Mouse (Mus musculus): ENCODE results near the gene Myh4. TPM values are rescaled to one million over a fixed set of nuclear protein-coding genes. Genes with fewer than 3 reads are reported as not detected.

Myh4 gene
- polyA plus RNA-seq (2015; fragmentation: Nextera tagmentation; extraction: Ambion mirVana), result 0.11 and 0.14 TPM in 2 replicates

GRCm38 (mm10) chr11:67237481-67238079 is at the start of gene Myh4:
Gene Myh4 (plus strand): TSS chr11:67238029.
- H3K9me3 ChIP-seq (replicated peaks; ENCODE audit: control insufficient read depth, low read length, poor library complexity, severe bottlenecking), result no peaks in the 10 kb centered on the region
- H3K9ac ChIP-seq (ENCODE audit: low read depth, low read length), result no peak within 1 kb of the TSS
- H3K27ac ChIP-seq (ENCODE audit: low read length), result no peak within 1 kb of the TSS
- H3K4me3 ChIP-seq (ENCODE audit: low read depth, low read length), result no peak within 1 kb of the TSS
- H3K4me1 ChIP-seq (ENCODE audit: control insufficient read depth, insufficient read depth, low read length), result no peaks in the 10 kb centered on the region
- 79% methylated on average over 5 of the region's 5 CpGs for WGBS
- no peaks in the 10 kb centered on the region for H3K27me3 ChIP-seq (ENCODE audit: control insufficient read depth, insufficient read depth, low read depth, low read length)
- no peak within 1 kb of the TSS for H3K4me2 ChIP-seq (ENCODE audit: low read length)
- ATAC-seq, result no peak
- H3K36me3 ChIP-seq (ENCODE audit: control insufficient read depth, insufficient read depth, low read length), result no peaks in the 10 kb centered on the region

- Histone ChIP-seq H3K4me3 (ENCODE audit: low read depth, low read length) (no peak overlapping the region), H3K27ac (ENCODE audit: low read length) (no peak overlapping the region), H3K4me1 (ENCODE audit: control insufficient read depth, insufficient read depth, low read length) (no peaks in the 10 kb centered on the region), H3K27me3 (ENCODE audit: control insufficient read depth, insufficient read depth, low read depth, low read length) (no peaks in the 10 kb centered on the region), H3K36me3 (ENCODE audit: control insufficient read depth, insufficient read depth, low read length) (no peaks in the 10 kb centered on the region), H3K9me3 (replicated peaks; ENCODE audit: control insufficient read depth, low read length, poor library complexity, severe bottlenecking) (no peaks in the 10 kb centered on the region), H3K9ac (ENCODE audit: low read depth, low read length) (no peak overlapping the region), H3K4me2 (ENCODE audit: low read length) (no peak overlapping the region)
- 85% methylated on average over 10 of the region's 10 CpGs for WGBS
- ATAC-seq, result no peak
Measured at GRCm38 (mm10) chr11:67190316-67190715, 47.5 kb upstream of the Myh4 start.

GRCm38 (mm10) chr11:67190814-67191213 is 47.0 kb upstream of the Myh4 start:
- no peaks in the 10 kb centered on the region for H3K4me1 ChIP-seq (ENCODE audit: control insufficient read depth, insufficient read depth, low read length)
- H3K27ac ChIP-seq (ENCODE audit: low read length), result no peak overlapping the region
- ATAC-seq, result no peak
- H3K9me3 ChIP-seq (replicated peaks; ENCODE audit: control insufficient read depth, low read length, poor library complexity, severe bottlenecking), result no peaks in the 10 kb centered on the region
- H3K4me3 ChIP-seq (ENCODE audit: low read depth, low read length), result no peak overlapping the region
- H3K4me2 ChIP-seq (ENCODE audit: low read length), result no peak overlapping the region
- 83% methylated on average over 2 of the region's 2 CpGs for WGBS
- no peaks in the 10 kb centered on the region for H3K36me3 ChIP-seq (ENCODE audit: control insufficient read depth, insufficient read depth, low read length)
- no peak overlapping the region for H3K9ac ChIP-seq (ENCODE audit: low read depth, low read length)
- H3K27me3 ChIP-seq (ENCODE audit: control insufficient read depth, insufficient read depth, low read depth, low read length), result no peaks in the 10 kb centered on the region

DNA sequence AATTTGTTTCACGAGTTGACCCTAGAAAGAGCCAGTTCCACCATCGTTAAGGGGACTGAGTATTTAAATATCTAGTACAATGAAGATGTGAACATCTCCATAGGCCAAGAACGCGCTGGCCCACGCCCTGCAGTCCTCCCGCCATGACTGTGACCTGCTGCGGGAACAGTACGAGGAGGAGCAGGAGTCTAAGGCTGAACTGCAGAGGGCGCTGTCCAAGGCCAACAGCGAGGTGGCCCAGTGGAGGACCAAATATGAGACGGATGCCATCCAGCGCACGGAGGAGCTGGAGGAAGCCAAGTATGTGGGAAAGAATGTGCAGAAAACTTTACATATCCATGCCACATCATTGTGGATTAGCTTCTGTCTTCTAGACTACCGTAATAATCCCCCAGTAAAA is 46.3 kb upstream of the Myh4 start:
- ATAC-seq, result no peak
- Histone ChIP-seq H3K9ac (ENCODE audit: low read depth, low read length) (no peak overlapping the region), H3K36me3 (ENCODE audit: control insufficient read depth, insufficient read depth, low read length) (no peaks in the 10 kb centered on the region), H3K27me3 (ENCODE audit: control insufficient read depth, insufficient read depth, low read depth, low read length) (no peaks in the 10 kb centered on the region), H3K4me3 (ENCODE audit: low read depth, low read length) (no peak overlapping the region), H3K4me1 (ENCODE audit: control insufficient read depth, insufficient read depth, low read length) (no peaks in the 10 kb centered on the region), H3K9me3 (replicated peaks; ENCODE audit: control insufficient read depth, low read length, poor library complexity, severe bottlenecking) (no peaks in the 10 kb centered on the region), H3K27ac (ENCODE audit: low read length) (no peak overlapping the region), H3K4me2 (ENCODE audit: low read length) (no peak overlapping the region)
- 90% methylated on average over 14 of the region's 14 CpGs for WGBS

DNA sequence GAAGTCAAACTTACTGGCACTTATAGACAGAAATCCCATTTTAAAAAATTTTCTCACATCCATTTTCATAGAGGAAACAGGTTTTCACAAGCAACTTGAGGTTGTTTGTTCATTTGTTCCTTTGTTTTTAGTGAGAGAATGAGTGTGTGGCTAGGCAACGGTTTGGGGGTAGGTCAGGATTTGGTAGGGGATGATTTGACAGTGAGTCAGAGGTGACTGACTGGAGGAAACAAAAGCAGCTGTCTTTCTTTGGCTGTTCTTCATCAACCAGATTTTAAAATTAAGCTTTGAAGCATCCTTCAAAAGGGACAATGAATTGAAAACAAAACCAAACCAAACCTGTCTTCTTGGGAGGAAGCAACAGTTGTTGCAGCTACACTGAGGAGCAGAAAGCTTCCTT is 38.5 kb upstream of the Myh4 start:
- Histone ChIP-seq H3K36me3 (ENCODE audit: control insufficient read depth, insufficient read depth, low read length) (no peaks in the 10 kb centered on the region), H3K4me2 (ENCODE audit: low read length) (no peak overlapping the region), H3K27me3 (ENCODE audit: control insufficient read depth, insufficient read depth, low read depth, low read length) (no peaks in the 10 kb centered on the region), H3K27ac (ENCODE audit: low read length) (no peak overlapping the region), H3K4me3 (ENCODE audit: low read depth, low read length) (no peak overlapping the region), H3K4me1 (ENCODE audit: control insufficient read depth, insufficient read depth, low read length) (no peaks in the 10 kb centered on the region), H3K9me3 (replicated peaks; ENCODE audit: control insufficient read depth, low read length, poor library complexity, severe bottlenecking) (no peaks in the 10 kb centered on the region), H3K9ac (ENCODE audit: low read depth, low read length) (no peak overlapping the region)
- ATAC-seq, result no peak
- 34% methylated on average over 1 of the region's 1 CpGs for WGBS

- H3K9ac ChIP-seq (ENCODE audit: low read depth, low read length), result no peak within 1 kb of the TSS
- H3K4me2 ChIP-seq (ENCODE audit: low read length), result no peak within 1 kb of the TSS
- WGBS, result 79% methylated on average over 4 of the region's 4 CpGs
- no peaks in the 10 kb centered on the region for H3K4me1 ChIP-seq (ENCODE audit: control insufficient read depth, insufficient read depth, low read length)
- ATAC-seq, result no peak
- no peaks in the 10 kb centered on the region for H3K27me3 ChIP-seq (ENCODE audit: control insufficient read depth, insufficient read depth, low read depth, low read length)
- no peak within 1 kb of the TSS for H3K4me3 ChIP-seq (ENCODE audit: low read depth, low read length)
- no peaks in the 10 kb centered on the region for H3K36me3 ChIP-seq (ENCODE audit: control insufficient read depth, insufficient read depth, low read length)
- no peak within 1 kb of the TSS for H3K27ac ChIP-seq (ENCODE audit: low read length)
- no peaks in the 10 kb centered on the region for H3K9me3 ChIP-seq (replicated peaks; ENCODE audit: control insufficient read depth, low read length, poor library complexity, severe bottlenecking)
Measured at GRCm38 (mm10) chr11:67199752-67200151, 38.1 kb upstream of the Myh4 start, which contains the start of gene Myh1. Gene Myh1 (plus strand): TSS chr11:67200052.

DNA sequence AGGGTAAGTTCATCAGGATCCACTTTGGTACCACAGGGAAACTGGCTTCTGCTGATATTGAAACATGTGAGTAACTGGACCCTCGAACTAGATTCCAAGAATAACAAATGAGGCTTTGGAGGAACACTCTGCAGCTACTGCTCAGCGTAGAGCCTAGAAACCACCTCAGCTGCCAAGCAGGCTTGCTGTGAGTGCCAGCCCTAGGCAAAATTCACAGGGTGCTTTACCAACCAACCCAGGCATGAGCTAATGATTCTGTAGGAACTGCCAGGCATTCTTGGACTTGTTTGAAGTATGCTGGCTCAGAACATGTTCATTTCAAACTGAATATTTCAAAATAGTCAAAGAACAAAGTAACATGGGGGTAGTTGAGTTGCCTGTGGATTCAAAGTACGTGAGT is 33.1 kb upstream of the Myh4 start:
- H3K4me3 ChIP-seq (ENCODE audit: low read depth, low read length), result no peak overlapping the region
- no peaks in the 10 kb centered on the region for H3K27me3 ChIP-seq (ENCODE audit: control insufficient read depth, insufficient read depth, low read depth, low read length)
- no peaks in the 10 kb centered on the region for H3K9me3 ChIP-seq (replicated peaks; ENCODE audit: control insufficient read depth, low read length, poor library complexity, severe bottlenecking)
- no peaks in the 10 kb centered on the region for H3K36me3 ChIP-seq (ENCODE audit: control insufficient read depth, insufficient read depth, low read length)
- WGBS, result 72% methylated on average over 3 of the region's 3 CpGs
- no peak overlapping the region for H3K27ac ChIP-seq (ENCODE audit: low read length)
- ATAC-seq, result no peak
- no peak overlapping the region for H3K9ac ChIP-seq (ENCODE audit: low read depth, low read length)
- no peaks in the 10 kb centered on the region for H3K4me1 ChIP-seq (ENCODE audit: control insufficient read depth, insufficient read depth, low read length)
- no peak overlapping the region for H3K4me2 ChIP-seq (ENCODE audit: low read length)

DNA sequence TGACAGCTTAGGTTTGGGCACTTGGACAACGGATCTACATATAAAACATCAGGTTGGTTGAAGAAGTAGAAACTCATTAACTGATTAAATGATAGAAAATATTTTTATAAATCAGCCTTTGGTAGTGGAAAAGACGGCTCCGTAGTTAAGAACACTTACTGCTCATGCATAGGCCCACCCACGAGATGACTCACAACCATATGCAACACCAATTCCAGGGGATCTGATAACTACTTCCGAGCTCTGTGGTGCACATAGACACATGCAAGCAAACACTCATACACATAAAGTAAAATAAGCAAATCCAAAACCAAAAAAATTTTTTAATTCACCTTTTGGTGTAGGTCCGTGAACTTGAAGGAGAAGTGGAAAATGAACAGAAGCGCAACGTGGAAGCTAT is 16.0 kb upstream of the Myh4 start:
- Histone ChIP-seq H3K27ac (ENCODE audit: low read length) (no peak overlapping the region), H3K9me3 (replicated peaks; ENCODE audit: control insufficient read depth, low read length, poor library complexity, severe bottlenecking) (no peaks in the 10 kb centered on the region), H3K27me3 (ENCODE audit: control insufficient read depth, insufficient read depth, low read depth, low read length) (no peaks in the 10 kb centered on the region), H3K9ac (ENCODE audit: low read depth, low read length) (no peak overlapping the region), H3K36me3 (ENCODE audit: control insufficient read depth, insufficient read depth, low read length) (no peaks in the 10 kb centered on the region), H3K4me3 (ENCODE audit: low read depth, low read length) (no peak overlapping the region), H3K4me2 (ENCODE audit: low read length) (no peak overlapping the region), H3K4me1 (ENCODE audit: control insufficient read depth, insufficient read depth, low read length) (no peaks in the 10 kb centered on the region)
- no peak for ATAC-seq
- WGBS, result 94% methylated on average over 8 of the region's 8 CpGs

- ATAC-seq, result no peak
- H3K36me3 ChIP-seq (ENCODE audit: control insufficient read depth, insufficient read depth, low read length), result no peaks in the 10 kb centered on the region
- no peak overlapping the region for H3K27ac ChIP-seq (ENCODE audit: low read length)
- no peak overlapping the region for H3K4me3 ChIP-seq (ENCODE audit: low read depth, low read length)
- no peak overlapping the region for H3K9ac ChIP-seq (ENCODE audit: low read depth, low read length)
- H3K27me3 ChIP-seq (ENCODE audit: control insufficient read depth, insufficient read depth, low read depth, low read length), result no peaks in the 10 kb centered on the region
- 89% methylated on average over 3 of the region's 3 CpGs for WGBS
- no peaks in the 10 kb centered on the region for H3K9me3 ChIP-seq (replicated peaks; ENCODE audit: control insufficient read depth, low read length, poor library complexity, severe bottlenecking)
- H3K4me2 ChIP-seq (ENCODE audit: low read length), result no peak overlapping the region
- no peaks in the 10 kb centered on the region for H3K4me1 ChIP-seq (ENCODE audit: control insufficient read depth, insufficient read depth, low read length)
Measured at GRCm38 (mm10) chr11:67224466-67224865, 13.4 kb upstream of the Myh4 start.
